8 mouse cellular contexts compared by ENCODE assay signal in genomic region chr5:138264207-138264578, GRCm38 (mm10). TPM values are rescaled to one million over a fixed set of nuclear protein-coding genes. Genes with fewer than 3 reads are reported as not detected.
DNase-seq lines count a peak whose midpoint lies in the region; ATAC-seq and TF ChIP-seq lines count a peak whose summit lies in the region.

No protein-coding gene starts in this region.

- peak overlapping the region; percentile 82 for H3ac ChIP-seq in myocyte (ENCODE audit: control insufficient read depth, insufficient read length)

- H3K4me1 ChIP-seq in embryonic facial prominence, embryonic 13.5 days: peaks cover 29% of the 10 kb centered on the region
- H3K4me1 ChIP-seq in intestine, embryonic 15.5 days (replicated peaks): peaks cover 21% of the 10 kb centered on the region

- DNase-seq in layer of hippocampus, adult 2 months (ENCODE audit: low spot score in 2 of 2): no peak
- no peak for DNase-seq in layer of hippocampus, adult 9-10 months (ENCODE audit: low spot score)
- DNase-seq in urinary bladder, postnatal 25 days (ENCODE audit: low spot score): no peak
- DNase-seq in layer of hippocampus, postnatal 36 days: no peak
- no peak for DNase-seq in right cerebral cortex, postnatal 10 days (ENCODE audit: low spot score in 2 of 2)

- H3K4me3 ChIP-seq in layer of hippocampus, adult 2 months: peak overlapping the region; percentile 78
- peak overlapping the region; percentile 88 for H3K4me3 ChIP-seq in embryonic facial prominence, embryonic 13.5 days
- H3K4me3 ChIP-seq in intestine, embryonic 15.5 days (replicated peaks): peak overlapping the region; percentile 80
- peak overlapping the region; percentile 60 for H3K4me3 ChIP-seq in myocyte

- H3K4me2 ChIP-seq in embryonic facial prominence, embryonic 13.5 days: peak overlapping the region; percentile 95
- H3K4me2 ChIP-seq in intestine, embryonic 15.5 days (replicated peaks): peak overlapping the region; percentile 92
- H3K4me2 ChIP-seq in myocyte (ENCODE audit: low read depth): peak overlapping the region; percentile 98

- TF ChIP-seq POLR2A in myocyte (IDR thresholded peaks at IDR 0.05; ENCODE audit: insufficient read length, low read depth): no peak

- no peaks in the 10 kb centered on the region for H3K27me3 ChIP-seq in embryonic facial prominence, embryonic 13.5 days
- H3K27me3 ChIP-seq in intestine, embryonic 15.5 days (replicated peaks): no peaks in the 10 kb centered on the region
- H3K27me3 ChIP-seq in myocyte (ENCODE audit: control insufficient read depth, insufficient read depth, insufficient read length): no peaks in the 10 kb centered on the region

- peaks cover 48% of the 10 kb centered on the region for H3K36me3 ChIP-seq in embryonic facial prominence, embryonic 13.5 days
- H3K36me3 ChIP-seq in intestine, embryonic 15.5 days: peaks cover 17% of the 10 kb centered on the region
- no peaks in the 10 kb centered on the region for H3K36me3 ChIP-seq in myocyte (ENCODE audit: control insufficient read depth, insufficient read depth)

- 10% methylated on average over 6 of the region's 6 CpGs for WGBS in embryonic facial prominence, embryonic 13.5 days
- WGBS in intestine, embryonic 15.5 days: 12% methylated on average over 6 of the region's 6 CpGs

- ATAC-seq in embryonic facial prominence, embryonic 13.5 days (ENCODE audit: insufficient number of reproducible peaks, insufficient read depth, low FRiP score, low TSS enrichment, low read depth): no peak
- no peak for ATAC-seq in intestine, embryonic 15.5 days

- H3K9me3 ChIP-seq in embryonic facial prominence, embryonic 13.5 days: no peaks in the 10 kb centered on the region
- no peaks in the 10 kb centered on the region for H3K9me3 ChIP-seq in intestine, embryonic 15.5 days

- peaks cover 8% of the 10 kb centered on the region for H3K79me2 ChIP-seq in myocyte (ENCODE audit: control insufficient read depth, insufficient read depth)

- H3K9ac ChIP-seq in embryonic facial prominence, embryonic 13.5 days: peak overlapping the region; percentile 92
- H3K9ac ChIP-seq in intestine, embryonic 15.5 days: peak overlapping the region; percentile 84

- no peak for TF ChIP-seq CTCF in layer of hippocampus, adult 2 months (conservative IDR thresholded peaks at IDR 0.05)

- peak overlapping the region; percentile 93 for H3K27ac ChIP-seq in layer of hippocampus, adult 2 months
- H3K27ac ChIP-seq in embryonic facial prominence, embryonic 13.5 days: peak overlapping the region; percentile 76
- H3K27ac ChIP-seq in intestine, embryonic 15.5 days: no peak overlapping the region

TF ChIP-seq in myocyte, 11 proteins besides CTCF, POLR2A, EP300 and RAD21:
- TF ChIP-seq POLR2AphosphoS2 (IDR thresholded peaks at IDR 0.05; ENCODE audit: insufficient read length, low read depth): no peak
- no peak for TF ChIP-seq TCF3 (IDR thresholded peaks at IDR 0.05; ENCODE audit: insufficient read length, low read depth)
- TF ChIP-seq E2F4 (IDR thresholded peaks at IDR 0.05; ENCODE audit: insufficient read depth): no peak
- TF ChIP-seq CEBPB (IDR thresholded peaks at IDR 0.05; ENCODE audit: insufficient read depth, poor library complexity, severe bottlenecking): no peak
- no peak for TF ChIP-seq SRF (IDR thresholded peaks at IDR 0.05; ENCODE audit: control insufficient read depth, insufficient read length, low read depth)
- no peak for TF ChIP-seq TCF12 (IDR thresholded peaks at IDR 0.05; ENCODE audit: insufficient read depth, poor library complexity, severe bottlenecking)
- TF ChIP-seq MYOD1 (IDR thresholded peaks at IDR 0.05; ENCODE audit: control insufficient read depth in 1 of 3, insufficient read length in 2 of 3, low read depth in 2 of 3): no peak
- no peak for TF ChIP-seq MYOG (IDR thresholded peaks at IDR 0.05; ENCODE audit: control insufficient read depth in 1 of 3, insufficient read depth in 1 of 3, insufficient read length in 2 of 3, low read depth in 2 of 3)
- TF ChIP-seq MAX (IDR thresholded peaks at IDR 0.05; ENCODE audit: low read depth): no peak
- TF ChIP-seq USF1 (IDR thresholded peaks at IDR 0.05; ENCODE audit: low read depth): no peak
- TF ChIP-seq REST (IDR thresholded peaks at IDR 0.05; ENCODE audit: insufficient read depth, insufficient read length): no peak

RNA-seq across cellular contexts. Expression of gene BC037034, which starts 0.4 kb away (rescaled TPM):
- 10 to 100 TPM; 68.1 to 77.0 TPM for total RNA-seq in layer of hippocampus, adult 2 months (2021)
- polyA plus RNA-seq in embryonic facial prominence, embryonic 13.5 days (2015; fragmentation: Nextera tagmentation; extraction: Ambion mirVana): 5.8 and 9.0 TPM in 2 replicates
- 4.8 and 5.1 TPM in 2 replicates for polyA plus RNA-seq in intestine, embryonic 15.5 days (2015; fragmentation: Nextera tagmentation; extraction: Ambion mirVana)
- polyA plus RNA-seq in myocyte (2012; fragmentation: generic; extraction: Trizol): 6.7 TPM
- 10 to 100 TPM; 70.0 to 73.7 TPM for total RNA-seq in layer of hippocampus, postnatal 36 days (2021)

RNA-seq across cellular contexts. Expression of gene Gal3st4, which starts 8.4 kb away (rescaled TPM):
- total RNA-seq in layer of hippocampus, adult 2 months (2021): 1 to 10 TPM; 3.2 to 3.7 TPM
- 3.7 and 4.2 TPM in 2 replicates for polyA plus RNA-seq in embryonic facial prominence, embryonic 13.5 days (2015; fragmentation: Nextera tagmentation; extraction: Ambion mirVana)
- 1.0 and 1.4 TPM in 2 replicates for polyA plus RNA-seq in intestine, embryonic 15.5 days (2015; fragmentation: Nextera tagmentation; extraction: Ambion mirVana)
- polyA plus RNA-seq in myocyte (2012; fragmentation: generic; extraction: Trizol): not detected
- total RNA-seq in layer of hippocampus, postnatal 36 days (2021): 1 to 10 TPM; 3.2 to 3.7 TPM

RNA-seq across cellular contexts. Expression of gene Lamtor4, which starts 8.9 kb away (rescaled TPM):
- 10 to 100 TPM; 60.0 to 60.9 TPM for total RNA-seq in layer of hippocampus, adult 2 months (2021)
- polyA plus RNA-seq in embryonic facial prominence, embryonic 13.5 days (2015; fragmentation: Nextera tagmentation; extraction: Ambion mirVana): 61.2 and 63.5 TPM in 2 replicates
- polyA plus RNA-seq in intestine, embryonic 15.5 days (2015; fragmentation: Nextera tagmentation; extraction: Ambion mirVana): 80.6 and 90.1 TPM in 2 replicates
- polyA plus RNA-seq in myocyte (2012; fragmentation: generic; extraction: Trizol): 97.7 TPM
- total RNA-seq in layer of hippocampus, postnatal 36 days (2021): 10 to 100 TPM; 54.5 to 58.7 TPM

RNA-seq across cellular contexts. Expression of gene Gm43720, which starts 15.6 kb away (rescaled TPM):
- under 1 TPM in 1 of 2 experiments, not detected in 1; 0.12 TPM for total RNA-seq in layer of hippocampus, adult 2 months (2021)
- 0.23 and 0.24 TPM in 2 replicates for polyA plus RNA-seq in embryonic facial prominence, embryonic 13.5 days (2015; fragmentation: Nextera tagmentation; extraction: Ambion mirVana)
- not detected in 2 replicates for polyA plus RNA-seq in intestine, embryonic 15.5 days (2015; fragmentation: Nextera tagmentation; extraction: Ambion mirVana)
- 0.01 TPM for polyA plus RNA-seq in myocyte (2012; fragmentation: generic; extraction: Trizol)
- total RNA-seq in layer of hippocampus, postnatal 36 days (2021): not detected

RNA-seq across cellular contexts. Expression of gene Gpc2, which starts 15.6 kb away (rescaled TPM):
- 1 to 10 TPM; 2.4 to 2.5 TPM for total RNA-seq in layer of hippocampus, adult 2 months (2021)
- polyA plus RNA-seq in embryonic facial prominence, embryonic 13.5 days (2015; fragmentation: Nextera tagmentation; extraction: Ambion mirVana): 47.6 and 49.1 TPM in 2 replicates
- polyA plus RNA-seq in intestine, embryonic 15.5 days (2015; fragmentation: Nextera tagmentation; extraction: Ambion mirVana): 13.7 and 15.2 TPM in 2 replicates
- 0.54 TPM for polyA plus RNA-seq in myocyte (2012; fragmentation: generic; extraction: Trizol)
- total RNA-seq in layer of hippocampus, postnatal 36 days (2021): 1 to 10 TPM; 2.1 to 3.1 TPM
